Mouse (Mus musculus): Measurements from ENCODE around the gene Tmem117.

- TF ChIP-seq CTCF (IDR thresholded peaks at IDR 0.05; ENCODE audit: extremely low read depth, insufficient read depth, low read length) = no peak
- TF ChIP-seq POLR2A (IDR thresholded peaks at IDR 0.05; ENCODE audit: extremely low read depth, insufficient read depth, low read length) = no peak
These were observed 275.8 kb downstream of the Tmem117 start for GRCm38 (mm10) chr15:94904672-94905407.

Measured in cortical plate, adult 2 months (tissue).